In genomic region chr2:71180566-71181217, GRCm38 (mm10) we compare ENCODE assay signal across 18 mouse cellular contexts. TPM values are rescaled to one million over a fixed set of nuclear protein-coding genes. Genes with fewer than 3 reads are reported as not detected.
DNase-seq lines count a peak whose midpoint lies in the region; ATAC-seq and TF ChIP-seq lines count a peak whose summit lies in the region.
"Had no signal": no experiment of that assay in that cellular context is flagged by ENCODE, and none has a peak within 500 bp of the region (broad histone marks: within the 10 kb centered on the region; RNA-seq: fewer than 3 reads in every experiment).

No protein-coding gene starts in this region.

- H3K9me3 ChIP-seq in kidney, embryonic 15.5 days (replicated peaks), result peaks cover 3% of the 10 kb centered on the region; the same call in 1 of the 2 replicates
- no peaks in the 10 kb centered on the region for H3K9me3 ChIP-seq in embryonic facial prominence, embryonic 11.5 days (replicated peaks; ENCODE audit: control insufficient read depth, low read length)
- H3K9me3 ChIP-seq in limb, embryonic 14.5 days (ENCODE audit: control insufficient read depth, low read length), result no peaks in the 10 kb centered on the region
- H3K9me3 ChIP-seq: forebrain, embryonic 15.5 days; heart, embryonic 15.5 days had no signal

- H3K27ac ChIP-seq in kidney, embryonic 15.5 days, result no peak overlapping the region
- H3K27ac ChIP-seq in embryonic facial prominence, embryonic 11.5 days (replicated peaks; ENCODE audit: low read depth, low read length), result no peak overlapping the region
- H3K27ac ChIP-seq in limb, embryonic 14.5 days (replicated peaks; ENCODE audit: low read depth, low read length), result no peak overlapping the region
- H3K27ac ChIP-seq: forebrain, embryonic 15.5 days; heart, embryonic 15.5 days; layer of hippocampus, adult 2 months had no signal

- ATAC-seq in kidney, embryonic 15.5 days (replicated peaks; ENCODE audit: low FRiP score), result peak; percentile 73; the same call in 1 of the 2 replicates
- ATAC-seq in embryonic facial prominence, embryonic 11.5 days (replicated peaks; ENCODE audit: insufficient number of reproducible peaks, low FRiP score, low TSS enrichment, low read depth), result no peak
- ATAC-seq in limb, embryonic 14.5 days (ENCODE audit: low FRiP score, low read depth), result peak; percentile 63
- ATAC-seq in monocyte, adult 5-6 weeks (replicated peaks; ENCODE audit: insufficient number of reproducible peaks, low FRiP score, low TSS enrichment, poor library complexity, severe bottlenecking), result no peak
- ATAC-seq: forebrain, embryonic 15.5 days; liver, postnatal 0 days had no signal

- no peak overlapping the region for H3K4me2 ChIP-seq in kidney, embryonic 15.5 days
- H3K4me2 ChIP-seq in embryonic facial prominence, embryonic 11.5 days (ENCODE audit: low read depth, low read length), result no peak overlapping the region
- H3K4me2 ChIP-seq in limb, embryonic 14.5 days (replicated peaks; ENCODE audit: low read depth, low read length, severe bottlenecking), result peak overlapping the region; percentile 27
- H3K4me2 ChIP-seq: forebrain, embryonic 15.5 days; heart, embryonic 15.5 days had no signal

- WGBS in kidney, embryonic 15.5 days, result 41% methylated on average over 8 of the region's 8 CpGs
- 46% methylated on average over 8 of the region's 8 CpGs for WGBS in embryonic facial prominence, embryonic 11.5 days
- WGBS in limb, embryonic 14.5 days, result 22% methylated on average over 7 of the region's 8 CpGs

- no peak overlapping the region for H3K4me3 ChIP-seq in kidney, embryonic 15.5 days (replicated peaks)
- no peak overlapping the region for H3K4me3 ChIP-seq in embryonic facial prominence, embryonic 11.5 days (ENCODE audit: low read depth, low read length)
- H3K4me3 ChIP-seq in limb, embryonic 14.5 days (replicated peaks; ENCODE audit: low read length), result no peak overlapping the region
- H3K4me3 ChIP-seq: erythroblast, embryonic 14.5 days; forebrain, embryonic 15.5 days; heart, embryonic 15.5 days; layer of hippocampus, adult 2 months had no signal

- H3K36me3 ChIP-seq in kidney, embryonic 15.5 days, result no peaks in the 10 kb centered on the region
- H3K36me3 ChIP-seq in embryonic facial prominence, embryonic 11.5 days (replicated peaks; ENCODE audit: control insufficient read depth, insufficient read depth, low read depth, low read length), result no peaks in the 10 kb centered on the region
- H3K36me3 ChIP-seq in limb, embryonic 14.5 days (ENCODE audit: control insufficient read depth, insufficient read depth, low read length), result no peaks in the 10 kb centered on the region
- H3K36me3 ChIP-seq: forebrain, embryonic 15.5 days; heart, embryonic 15.5 days had no signal

- H3K4me1 ChIP-seq in kidney, embryonic 15.5 days, result peaks cover 10% of the 10 kb centered on the region
- H3K4me1 ChIP-seq in embryonic facial prominence, embryonic 11.5 days (ENCODE audit: control insufficient read depth, insufficient read depth, low read length), result no peaks in the 10 kb centered on the region
- H3K4me1 ChIP-seq in limb, embryonic 14.5 days (ENCODE audit: control insufficient read depth, insufficient read depth, low read length), result peaks cover 12% of the 10 kb centered on the region
- H3K4me1 ChIP-seq: heart, embryonic 15.5 days had no signal

- H3K27me3 ChIP-seq in kidney, embryonic 15.5 days, result 0 out of 2 replicates have a peak, but pooled peaks cover 12% of the 10 kb centered on the region
- no peaks in the 10 kb centered on the region for H3K27me3 ChIP-seq in embryonic facial prominence, embryonic 11.5 days (ENCODE audit: control insufficient read depth, insufficient read depth, low read length)
- no peaks in the 10 kb centered on the region for H3K27me3 ChIP-seq in limb, embryonic 14.5 days (ENCODE audit: control insufficient read depth, insufficient read depth, low read length)
- H3K27me3 ChIP-seq: forebrain, embryonic 15.5 days; heart, embryonic 15.5 days had no signal

- H3K9ac ChIP-seq in kidney, embryonic 15.5 days, result no peak overlapping the region
- H3K9ac ChIP-seq in embryonic facial prominence, embryonic 11.5 days (replicated peaks; ENCODE audit: low read length), result no peak overlapping the region
- no peak overlapping the region for H3K9ac ChIP-seq in limb, embryonic 14.5 days (ENCODE audit: low read depth, low read length, severe bottlenecking)
- H3K9ac ChIP-seq: forebrain, embryonic 15.5 days; heart, embryonic 15.5 days; liver, postnatal 0 days had no signal

- DNase-seq in kidney, adult 11 months, result no peak
- DNase-seq in ES-CJ7 (ENCODE audit: low read depth, low spot score), result peak; percentile 79
- peak; percentile 21 for DNase-seq in embryonic facial prominence, embryonic 11.5 days (ENCODE audit: low spot score)
- peak; percentile 61 for DNase-seq in limb, embryonic 14.5 days (ENCODE audit: low spot score)
- no peak for DNase-seq in frontal cortex, adult 2 months (ENCODE audit: extremely low spot score in 1 of 2, low spot score in 1 of 2)
- DNase-seq: adrenal gland, adult 8-10 months; cerebellum, adult 11-12 months; liver; liver, postnatal 0 days; lung, postnatal 36 days; retina, postnatal 1 day; right cerebral cortex, postnatal 4 days had no signal

- TF ChIP-seq POLR2A in limb, embryonic 14.5 days (IDR thresholded peaks at IDR 0.05; ENCODE audit: borderline replicate concordance, extremely low read depth, insufficient read depth, insufficient read length), result no peak

RNA-seq across cellular contexts. Expression of gene Dync1i2, which starts 30.8 kb away (rescaled TPM):
- polyA plus RNA-seq in kidney, embryonic 15.5 days (2015; fragmentation: Nextera tagmentation; extraction: Ambion mirVana), result 83.2 and 85.6 TPM in 2 replicates
- 157 and 167 TPM in 2 replicates for polyA plus RNA-seq in embryonic facial prominence, embryonic 11.5 days (2014; fragmentation: Nextera tagmentation; extraction: Ambion mirVana)
- 82.5 and 95.0 TPM in 2 replicates for polyA plus RNA-seq in limb, embryonic 14.5 days (2012; rRNA removed)
- 94.7 and 108 TPM in 2 replicates for polyA plus RNA-seq in limb, embryonic 14.5 days (2014; fragmentation: Nextera tagmentation; extraction: Ambion mirVana)
- 121 to 141 TPM (median 135 TPM) in 3 replicates for total RNA-seq in monocyte, adult 5-6 weeks (2017)
- polyA plus RNA-seq in frontal cortex, adult 2 months (2012; rRNA removed), result 163 and 175 TPM in 2 replicates

Comparison
In these comparisons a context has a peak if more than half of its experiments do, and no peak if none do; other contexts are left out.
1. ATAC-seq: peak in kidney, embryonic 15.5 days (single experiment) and limb, embryonic 14.5 days (single experiment); none in embryonic facial prominence, embryonic 11.5 days (single experiment) and monocyte, adult 5-6 weeks (single experiment).
2. DNase-seq: peak in ES-CJ7 (single experiment), embryonic facial prominence, embryonic 11.5 days (single experiment) and limb, embryonic 14.5 days (single experiment); none in kidney, adult 11 months (single experiment) and frontal cortex, adult 2 months (0 of 2).